Mouse (Mus musculus): ENCODE results near the gene Fras1.

Fras1 gene

DNA sequence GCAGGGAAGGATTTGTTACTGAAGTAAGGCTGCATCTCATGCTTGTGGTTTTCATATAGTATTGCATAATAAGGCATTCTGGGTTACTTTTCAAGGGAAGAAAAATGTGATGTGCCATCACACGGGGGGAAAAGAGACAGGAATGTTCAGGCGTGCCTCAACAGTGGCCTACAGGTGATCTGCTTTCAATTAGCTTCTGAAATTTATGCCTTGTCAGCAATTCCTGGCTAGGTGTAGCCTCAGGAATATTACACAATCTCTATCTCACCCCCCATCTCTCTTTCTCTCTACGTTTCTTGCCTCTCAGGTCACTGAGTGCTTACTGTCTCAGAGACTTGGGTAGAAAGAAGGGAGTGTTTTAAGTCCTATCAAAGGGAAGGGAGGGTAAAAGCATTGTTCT, 204.9 kb downstream of the Fras1 start:
- no peak for DNase-seq (ENCODE audit: low read depth, low spot score)

DNA sequence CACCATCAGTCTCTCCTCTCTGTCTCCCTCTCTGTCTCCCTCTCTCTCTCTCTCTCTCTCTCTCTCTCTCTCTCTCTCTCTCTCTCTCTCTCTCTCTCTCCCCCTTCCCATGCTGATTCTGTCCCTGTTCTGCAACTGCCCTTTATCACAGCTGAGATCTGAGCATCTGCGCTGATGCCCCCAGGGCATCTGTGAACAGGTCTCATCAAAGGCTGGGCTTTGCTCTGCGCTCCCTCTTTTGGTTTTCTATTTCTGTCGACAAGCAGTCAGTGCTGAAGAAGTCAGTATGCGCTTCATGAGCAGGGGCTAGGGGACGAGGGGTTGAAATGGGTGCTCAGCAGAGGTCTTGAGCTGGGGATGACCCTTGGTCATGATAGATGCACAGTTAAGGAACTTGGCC, 206.2 kb downstream of the Fras1 start:
- DNase-seq (ENCODE audit: low read depth, low spot score): no peak

DNA sequence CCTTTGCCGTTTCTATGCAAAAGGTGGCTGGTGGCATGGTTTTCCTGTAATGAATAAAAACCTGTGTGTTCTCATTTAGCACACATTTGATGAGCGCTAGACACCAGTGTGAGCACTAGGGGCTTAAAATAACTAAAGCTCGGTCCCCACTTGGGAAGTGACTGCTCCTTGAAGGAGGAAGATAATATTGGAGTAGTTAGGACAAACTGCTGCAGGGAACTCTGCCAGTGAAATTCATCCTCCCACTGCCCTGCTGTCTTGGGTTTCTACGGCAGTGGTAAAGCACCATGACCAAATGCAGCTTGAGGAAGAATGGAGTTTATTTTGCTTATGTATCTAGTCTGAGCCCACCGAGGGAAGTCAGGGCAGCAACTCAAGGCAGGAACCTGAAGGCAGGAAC, 211.0 kb downstream of the Fras1 start:
- DNase-seq (ENCODE audit: low read depth, low spot score): no peak

DNA sequence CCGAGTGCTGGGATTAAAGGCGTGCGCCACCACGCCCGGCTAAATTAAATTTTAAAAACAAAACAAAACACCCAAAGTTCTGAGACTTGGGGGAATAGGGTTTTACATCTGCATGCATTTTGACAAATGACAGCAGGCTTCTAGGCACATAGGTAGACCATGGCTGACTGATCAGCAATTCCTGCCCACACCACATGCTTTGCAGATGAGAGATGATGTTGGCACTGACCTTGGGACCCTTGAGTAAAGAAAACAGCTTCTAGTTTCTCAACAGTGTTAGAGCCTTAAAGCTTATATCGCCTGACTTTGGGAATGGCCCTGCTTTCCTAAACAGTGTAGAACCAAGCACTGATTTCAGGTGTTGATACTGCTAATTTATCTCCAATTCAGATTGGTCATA, 216.9 kb downstream of the Fras1 start:
- no peak for DNase-seq (ENCODE audit: low read depth, low spot score)

DNA sequence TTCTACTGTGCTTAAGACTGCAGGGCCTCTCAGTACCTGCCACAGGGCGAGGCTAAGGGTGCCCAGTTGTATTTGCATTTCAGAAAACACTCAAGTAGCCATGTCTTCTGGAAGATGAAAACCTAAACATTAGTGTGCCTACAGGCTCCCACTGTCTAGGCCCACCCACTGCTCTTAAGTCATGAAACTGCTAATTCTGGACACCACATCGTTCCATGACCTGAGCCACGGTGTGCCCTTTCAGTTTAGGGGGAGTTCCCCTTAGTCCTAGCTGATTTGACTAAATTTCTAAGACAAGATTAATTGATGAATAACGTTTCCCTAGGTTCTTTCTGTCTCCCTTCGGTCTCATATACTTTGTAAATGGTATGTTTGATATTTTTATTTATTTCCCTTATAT, 222.0 kb downstream of the Fras1 start:
- DNase-seq (ENCODE audit: low read depth, low spot score): no peak

DNA sequence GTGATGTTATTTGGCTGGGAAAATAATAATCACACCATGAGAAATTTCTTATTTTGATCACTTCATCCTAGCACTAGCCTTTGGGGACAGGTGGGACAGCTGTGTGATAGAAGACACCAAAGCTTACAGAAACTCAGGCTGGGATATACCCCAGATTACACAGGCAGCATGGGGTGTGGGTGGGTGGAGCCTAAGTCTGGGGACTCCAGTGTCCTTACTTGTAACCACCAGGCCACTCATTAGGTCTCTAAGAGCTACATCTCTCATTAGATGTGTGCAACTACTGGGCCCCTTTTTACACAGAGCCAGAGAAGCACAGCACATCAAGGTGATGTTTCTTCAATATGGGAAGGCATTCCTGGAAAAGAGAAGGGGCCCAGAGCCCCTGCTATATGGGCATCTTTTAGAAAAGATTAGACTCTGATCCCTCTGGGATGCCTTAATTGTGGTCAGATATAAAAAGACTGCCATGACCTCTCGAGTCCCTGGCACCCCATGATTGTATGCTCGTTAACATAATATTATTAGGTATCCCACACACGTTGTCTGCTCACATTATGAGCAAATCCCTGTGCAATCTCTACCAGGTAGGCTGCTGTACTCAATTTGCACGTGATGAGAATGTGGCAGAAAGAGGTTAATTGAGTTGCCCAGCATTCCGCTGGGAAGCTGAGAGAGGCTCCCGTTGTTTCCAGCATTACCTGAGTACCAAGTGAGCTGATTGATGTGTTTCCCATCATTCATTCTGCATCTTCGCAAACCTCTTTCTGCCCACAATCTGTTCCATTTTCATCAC, 230.4 kb downstream of the Fras1 start:
- DNase-seq (ENCODE audit: low read depth, low spot score): no peak

DNA sequence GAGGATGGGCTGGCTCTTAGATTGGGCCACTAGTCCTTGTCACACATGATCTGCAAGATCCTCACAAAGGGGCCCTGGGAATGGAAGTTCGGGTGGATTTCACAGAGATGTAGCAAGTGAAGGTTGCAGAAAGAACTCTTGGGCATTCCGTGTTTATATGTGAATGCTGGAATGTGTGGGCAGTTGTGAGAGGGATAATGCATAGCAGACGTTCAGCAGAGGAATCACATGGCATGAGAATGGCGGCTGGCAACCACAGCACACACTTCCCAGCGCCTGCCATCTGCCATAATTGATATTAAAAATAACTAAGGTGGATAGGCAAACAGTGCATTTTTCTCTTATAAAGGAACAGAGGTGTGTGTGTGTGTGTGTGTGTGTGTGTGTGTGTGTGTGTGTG, 234.3 kb downstream of the Fras1 start:
- no peak for DNase-seq (ENCODE audit: low read depth, low spot score)

DNA sequence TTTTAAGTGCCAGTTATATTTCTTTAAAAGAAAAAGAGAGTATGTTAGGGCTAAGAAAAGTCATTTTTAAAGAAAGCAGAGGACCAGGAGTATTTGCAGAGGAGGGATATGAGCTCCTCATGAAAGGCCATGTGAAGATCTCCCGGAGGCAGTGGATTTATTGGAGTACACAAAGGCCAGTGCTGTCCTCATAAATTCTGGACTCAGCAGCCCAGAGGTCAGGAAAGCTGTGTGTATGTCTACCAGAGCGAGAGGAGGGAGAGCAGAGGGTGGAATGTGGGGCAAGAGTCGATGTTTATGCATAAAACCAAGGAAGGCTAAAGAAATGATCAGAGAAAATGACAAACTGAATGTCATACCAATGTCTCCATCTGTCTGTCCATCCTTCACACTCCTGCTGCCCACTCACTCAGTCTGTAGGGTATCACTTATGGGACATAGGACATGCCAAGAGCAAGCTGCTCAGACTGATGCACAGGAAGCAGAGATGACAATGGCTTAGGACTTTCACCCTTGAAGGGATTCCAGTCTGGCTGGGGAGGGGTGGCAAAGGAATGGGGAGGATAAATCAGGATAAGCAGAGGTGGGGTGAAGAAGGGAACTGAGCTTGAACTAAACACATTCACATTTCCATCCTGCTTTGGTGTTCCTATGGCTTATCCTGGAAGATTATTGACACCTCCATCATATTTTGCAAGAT, 235.0 kb downstream of the Fras1 start:
- DNase-seq (ENCODE audit: low read depth, low spot score): no peak

DNA sequence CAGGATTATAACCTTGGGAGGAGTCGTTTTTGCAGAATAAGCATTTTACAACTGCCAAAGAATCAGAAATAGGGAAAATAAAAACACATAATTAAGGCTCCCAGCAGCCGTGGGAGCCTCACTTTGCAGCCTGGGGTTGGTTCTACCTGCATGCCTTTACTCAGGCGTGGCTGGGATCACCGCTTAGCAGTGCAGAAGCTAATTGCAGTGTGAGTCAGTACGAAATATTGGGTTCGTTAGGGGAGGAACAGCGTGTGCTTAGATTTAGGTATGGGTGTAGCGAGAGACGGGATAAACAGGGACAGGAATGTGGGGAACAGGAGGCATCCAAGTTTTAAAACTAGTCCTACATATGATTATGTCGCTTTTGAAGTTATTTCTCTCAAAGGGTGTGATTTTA, 238.3 kb downstream of the Fras1 start:
- DNase-seq (ENCODE audit: low read depth, low spot score): no peak

DNA sequence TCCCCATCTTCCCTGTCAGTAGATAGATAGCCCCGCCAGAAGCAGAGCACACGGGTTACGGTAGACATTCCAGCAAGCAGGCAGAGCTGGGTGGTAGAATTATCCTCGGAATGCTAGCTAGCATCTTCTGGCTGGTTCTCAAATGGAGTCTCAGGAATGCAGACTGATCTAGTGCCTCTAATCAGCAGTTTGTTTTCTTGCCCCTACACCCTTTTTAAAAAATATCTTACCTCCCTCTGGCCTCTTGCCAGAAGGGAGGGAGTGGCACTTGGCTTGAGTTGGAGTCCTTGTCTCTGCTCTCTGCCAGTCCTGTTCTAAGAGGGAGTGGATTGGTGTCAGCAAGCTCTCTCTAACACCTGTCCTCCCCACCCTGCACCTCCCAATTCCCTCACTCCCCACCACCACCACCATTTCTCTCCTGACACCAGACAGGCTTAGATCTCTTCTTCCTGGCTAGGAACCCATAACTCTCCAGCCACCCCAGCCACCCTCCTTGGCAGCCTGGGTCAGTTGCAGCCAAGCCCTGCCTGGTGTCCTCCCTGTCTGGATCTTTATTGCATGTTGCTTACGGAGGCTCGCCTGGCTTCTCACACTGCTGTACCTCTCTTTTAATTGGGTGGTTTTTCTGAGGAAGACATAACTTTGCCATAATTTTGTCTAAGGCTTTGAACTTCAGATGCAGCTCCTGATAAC, 243.3 kb downstream of the Fras1 start:
- DNase-seq (ENCODE audit: low read depth, low spot score): no peak

DNA sequence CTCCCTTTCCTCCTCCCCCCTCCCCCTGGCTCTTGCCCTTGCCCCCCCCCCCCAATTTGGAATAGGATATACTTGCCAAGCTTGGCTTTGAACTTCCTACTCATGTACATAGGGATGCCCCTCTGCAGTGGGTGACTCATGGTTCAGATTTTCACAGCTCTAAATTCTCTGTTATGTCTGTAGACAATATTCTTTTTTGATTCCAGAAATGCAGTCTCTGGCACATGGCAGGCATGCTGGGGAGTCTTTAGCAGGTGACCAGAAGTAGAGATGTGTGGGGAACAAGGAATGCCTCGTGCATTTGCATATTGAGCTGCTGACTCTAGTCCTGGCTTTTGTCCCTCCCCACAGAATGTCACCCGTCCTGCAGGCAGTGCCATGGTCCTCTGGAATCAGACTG, 244.3 kb downstream of the Fras1 start:
- no peak for DNase-seq (ENCODE audit: low read depth, low spot score)

DNA sequence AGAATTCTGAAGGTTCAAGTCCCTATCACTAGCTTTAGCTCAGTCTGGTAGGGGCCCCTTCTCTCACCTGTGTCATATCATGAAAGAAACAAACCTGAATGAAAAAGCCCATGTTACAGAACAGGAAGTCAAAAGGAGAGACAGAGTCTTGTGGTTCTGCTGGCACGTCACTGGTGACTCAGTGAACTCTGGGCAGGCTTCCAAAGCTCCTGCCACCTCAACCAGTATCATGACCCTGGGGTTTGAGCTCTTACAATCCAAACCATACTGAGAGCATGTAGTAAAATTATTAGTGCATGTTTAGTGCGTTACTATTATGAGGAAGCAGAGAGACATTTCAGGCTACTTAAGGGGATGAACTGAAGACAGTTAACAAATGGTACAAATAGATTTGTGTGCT, 246.5 kb downstream of the Fras1 start:
- DNase-seq (ENCODE audit: low read depth, low spot score): no peak

DNA sequence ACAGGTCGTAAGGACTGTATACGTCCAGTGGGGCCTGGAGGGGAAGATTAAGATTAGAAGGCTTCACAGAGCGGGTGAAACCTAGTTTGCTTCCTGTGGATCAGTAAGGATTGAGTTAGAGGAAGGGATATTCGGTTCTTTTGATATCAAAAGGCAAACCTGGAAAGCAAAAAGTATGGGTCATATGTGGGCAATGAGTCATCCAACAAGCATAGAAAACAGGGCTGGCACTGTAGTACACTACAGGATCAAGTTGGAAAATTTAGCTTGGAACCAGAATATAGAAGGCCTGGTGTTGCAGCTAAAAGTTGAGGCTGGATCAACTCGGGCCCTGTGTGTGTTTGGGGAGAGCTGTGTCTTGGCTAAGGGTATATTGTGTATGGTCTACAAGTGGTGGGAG, 246.9 kb downstream of the Fras1 start:
- no peak for DNase-seq (ENCODE audit: low read depth, low spot score)

DNA sequence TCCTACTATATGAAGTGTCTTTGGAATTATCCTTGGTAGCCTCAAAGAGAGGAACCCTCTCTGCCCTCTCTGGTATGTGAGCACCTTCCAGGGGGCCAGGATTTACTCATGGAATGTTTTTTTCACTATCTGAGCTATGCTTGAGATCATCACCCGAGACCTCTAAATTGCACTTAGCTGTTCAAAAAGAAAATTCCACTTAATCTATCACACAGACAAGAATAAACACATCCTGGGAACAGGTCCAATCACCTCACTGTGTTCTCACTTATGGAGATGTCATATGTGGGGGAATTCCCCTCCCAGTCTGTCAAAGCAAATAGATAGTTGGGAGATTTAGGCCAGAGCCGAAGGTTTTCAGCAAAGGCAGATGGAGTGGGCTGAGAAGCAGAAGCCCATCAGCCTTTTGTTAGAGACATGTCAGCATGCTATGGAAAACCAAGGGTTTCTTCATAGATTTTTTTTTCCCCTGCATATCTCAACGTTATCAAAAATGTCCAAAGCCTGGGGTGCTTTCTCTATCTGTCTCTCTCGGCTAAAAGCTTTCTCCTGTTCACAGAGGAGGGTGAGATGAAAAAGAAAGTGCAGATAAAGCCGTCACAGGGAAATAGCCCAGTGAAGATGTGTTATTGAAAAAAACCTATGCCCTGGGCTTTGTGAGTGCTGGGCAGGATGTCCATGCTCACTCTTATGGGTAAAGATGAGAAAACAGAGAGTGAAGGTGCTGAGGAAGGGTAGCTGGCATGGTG, 249.0 kb downstream of the Fras1 start:
- no peak for DNase-seq (ENCODE audit: low read depth, low spot score)

DNA sequence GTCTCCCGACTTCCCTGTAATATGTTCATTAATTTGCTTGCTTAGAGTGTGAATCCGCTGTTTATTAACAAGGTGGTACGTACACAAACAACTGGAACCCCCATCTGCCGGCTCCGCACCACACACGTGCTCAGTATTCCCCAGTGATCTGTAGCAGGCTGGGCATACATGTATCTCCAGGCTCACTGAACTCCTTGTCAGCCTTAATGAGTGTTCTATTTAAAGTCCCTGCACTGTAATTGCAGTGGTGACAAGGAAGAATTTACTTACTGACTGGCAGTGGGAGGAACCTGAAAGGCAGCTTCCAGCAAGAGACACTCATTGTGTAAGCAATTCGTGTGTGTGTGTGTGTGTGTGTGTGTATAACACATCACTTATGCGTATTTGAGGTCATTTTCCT, 256.1 kb downstream of the Fras1 start:
- DNase-seq (ENCODE audit: low read depth, low spot score): no peak

DNA sequence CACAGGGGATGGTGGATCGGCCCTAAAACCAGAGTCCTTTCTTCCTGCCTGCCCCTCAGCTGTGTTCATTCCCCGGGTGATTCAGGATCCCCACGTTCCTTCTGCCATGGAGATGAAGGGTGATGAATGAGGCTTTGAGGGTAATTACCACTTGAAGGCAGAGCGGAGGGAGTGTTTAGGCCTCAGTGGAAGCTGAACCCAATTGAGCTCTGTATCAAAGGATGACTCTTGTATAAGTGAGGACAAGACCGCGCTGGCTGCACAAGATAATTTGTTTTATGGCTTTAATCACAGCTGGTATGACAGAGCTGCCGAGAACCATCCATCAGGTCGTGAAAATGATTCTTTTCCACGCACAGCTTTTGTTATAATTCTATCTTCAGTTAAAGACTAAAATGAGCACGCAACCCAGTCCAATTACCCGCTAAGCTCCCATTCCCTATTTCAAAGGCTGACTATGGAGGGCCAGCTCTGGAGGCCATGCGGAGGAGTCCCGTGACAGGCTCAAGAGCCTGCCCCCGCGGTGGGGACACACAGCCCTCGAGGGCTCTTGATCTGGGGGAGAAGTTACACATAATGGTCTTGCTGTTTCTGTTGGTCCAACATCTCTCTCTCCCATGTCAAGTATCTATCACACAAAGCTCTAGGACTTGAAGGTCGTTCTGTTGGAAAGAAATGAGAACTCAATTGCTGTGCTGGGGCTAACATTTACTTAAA, 261.5 kb downstream of the Fras1 start:
- DNase-seq (ENCODE audit: low read depth, low spot score): no peak

DNA sequence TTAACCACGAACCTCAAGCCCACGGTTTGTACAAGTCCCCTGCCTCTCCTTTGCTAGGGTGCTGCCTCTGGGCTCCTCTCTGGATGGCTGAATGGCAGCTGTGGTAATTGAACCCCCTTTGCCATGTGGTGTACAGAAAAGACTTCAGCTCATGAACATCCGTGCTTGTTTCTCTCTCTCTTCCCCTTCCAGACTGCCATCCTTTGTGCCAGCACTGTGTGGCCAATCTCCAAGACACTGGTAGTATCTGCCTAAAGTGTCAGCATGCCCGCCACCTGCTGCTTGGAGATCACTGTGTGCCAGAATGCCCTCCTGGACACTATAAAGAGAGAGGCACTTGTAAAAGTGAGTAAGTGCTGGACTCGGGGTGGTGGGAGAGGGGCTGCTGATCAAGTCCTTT, 262.1 kb downstream of the Fras1 start:
- no peak for DNase-seq (ENCODE audit: low read depth, low spot score)

DNA sequence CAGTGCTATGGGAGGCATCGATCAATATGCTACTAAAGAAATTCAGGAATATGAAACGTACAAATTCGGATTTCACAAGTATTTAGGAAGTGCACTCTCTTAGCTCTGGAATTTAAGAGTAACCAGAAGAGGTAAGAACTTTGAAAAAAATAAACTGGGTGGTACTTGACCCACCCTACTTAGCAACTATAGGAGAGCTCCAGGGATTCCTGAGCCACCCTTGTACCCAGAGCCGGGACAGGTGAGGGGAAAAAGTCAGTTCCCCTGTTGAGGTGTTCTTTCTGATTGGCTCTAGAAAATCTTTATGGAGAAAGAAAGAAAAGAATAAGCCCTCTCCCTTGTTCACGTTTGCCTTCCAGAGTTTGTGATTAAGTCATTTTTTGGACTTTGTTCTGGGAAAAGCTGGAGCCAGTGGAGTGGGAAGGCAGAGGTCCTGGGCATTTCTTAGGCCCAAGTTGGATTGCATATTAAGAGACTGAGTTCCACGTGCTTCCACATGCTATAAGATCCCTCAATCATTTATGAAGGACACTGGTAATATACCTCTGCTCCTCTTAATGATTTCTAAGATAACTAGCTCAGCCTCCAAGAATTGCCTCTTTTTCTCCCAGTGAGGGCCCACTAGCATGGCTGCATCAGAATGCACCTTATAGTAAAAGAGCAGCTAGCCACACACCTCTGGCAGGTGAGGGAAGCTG, 265.6 kb downstream of the Fras1 start:
- no peak for DNase-seq (ENCODE audit: low read depth, low spot score)

DNA sequence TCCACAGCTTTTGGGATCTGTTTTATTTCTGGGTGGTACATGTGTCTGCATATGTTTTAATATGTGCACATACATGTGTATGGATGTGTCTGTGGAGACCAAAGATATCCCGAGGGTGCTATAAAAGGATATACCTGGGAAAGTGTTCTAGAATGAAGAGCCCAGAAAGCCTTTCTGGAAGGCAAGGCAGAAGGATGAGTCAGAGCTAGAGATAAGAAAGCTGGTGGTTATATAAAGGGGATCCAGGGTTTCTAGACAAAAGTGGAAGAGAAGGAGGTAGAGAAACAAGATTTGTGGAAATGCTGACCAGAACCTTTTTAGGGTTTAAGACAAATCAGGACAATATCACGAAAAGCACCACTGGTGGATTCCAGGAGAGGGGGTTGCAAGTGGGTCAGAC, 267.5 kb downstream of the Fras1 start:
- DNase-seq (ENCODE audit: low read depth, low spot score): no peak

DNA sequence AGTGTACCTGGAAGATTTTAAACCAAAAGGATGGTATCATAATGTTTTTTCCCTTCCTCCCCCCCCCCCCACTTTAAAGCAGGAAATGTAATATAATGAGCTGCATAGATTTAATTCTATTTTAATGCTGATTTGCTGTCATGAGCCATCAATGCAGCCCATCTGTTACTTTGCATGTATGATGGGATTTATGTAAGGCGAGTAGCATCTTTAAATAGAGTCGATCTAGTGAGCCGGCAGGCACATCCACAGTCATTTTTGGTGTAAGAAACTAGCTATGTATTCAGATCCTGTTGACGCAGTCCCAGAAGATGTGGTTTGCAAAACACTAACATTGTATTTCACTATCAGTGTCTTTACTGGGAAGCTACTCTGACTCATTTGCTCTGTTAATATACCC, 301.9 kb downstream of the Fras1 start:
- DNase-seq (ENCODE audit: low read depth, low spot score): no peak

DNA sequence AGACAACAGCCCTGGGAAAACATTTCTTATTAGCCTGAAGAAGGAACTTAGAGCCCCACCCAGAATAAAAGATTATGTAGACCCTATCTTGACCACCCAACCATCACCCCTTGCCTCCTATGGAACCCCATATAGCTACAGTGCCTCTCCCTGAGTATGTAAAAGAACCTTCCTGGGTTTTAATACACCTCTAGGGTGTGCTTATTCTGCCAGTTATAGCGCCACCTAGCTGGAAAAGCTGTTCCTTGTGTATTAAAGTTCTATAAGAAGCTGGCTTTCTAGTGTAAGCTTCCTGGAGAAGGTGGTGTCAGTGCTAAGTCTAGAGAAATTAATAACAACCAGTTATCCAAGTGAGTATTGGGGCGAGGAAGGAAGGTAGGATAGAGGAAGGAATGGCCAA, 303.7 kb downstream of the Fras1 start:
- DNase-seq (ENCODE audit: low read depth, low spot score): peak; percentile 38
